Mouse (Mus musculus) kidney, adult 2 months (tissue): ENCODE results near the gene Dupd1.

Source experiments
- CTCF ChIP-seq: fragments of 200-500 bp; conservative IDR thresholded peaks from 2 replicates; pipeline ENCODE4 v1.5.1; 2011; ENCODE audit warnings: low read depth, mild to moderate bottlenecking, control low read depth, low read length, moderate library complexity, mixed read lengths; ENCODE audit not compliant: insufficient read depth, insufficient read length
- POLR2A ChIP-seq: fragments of 200-500 bp; IDR thresholded peaks from one replicate; pipeline ENCODE4 v1.6.1; 2011; ENCODE audit warnings: low read depth, low read length, control low read depth

DNA sequence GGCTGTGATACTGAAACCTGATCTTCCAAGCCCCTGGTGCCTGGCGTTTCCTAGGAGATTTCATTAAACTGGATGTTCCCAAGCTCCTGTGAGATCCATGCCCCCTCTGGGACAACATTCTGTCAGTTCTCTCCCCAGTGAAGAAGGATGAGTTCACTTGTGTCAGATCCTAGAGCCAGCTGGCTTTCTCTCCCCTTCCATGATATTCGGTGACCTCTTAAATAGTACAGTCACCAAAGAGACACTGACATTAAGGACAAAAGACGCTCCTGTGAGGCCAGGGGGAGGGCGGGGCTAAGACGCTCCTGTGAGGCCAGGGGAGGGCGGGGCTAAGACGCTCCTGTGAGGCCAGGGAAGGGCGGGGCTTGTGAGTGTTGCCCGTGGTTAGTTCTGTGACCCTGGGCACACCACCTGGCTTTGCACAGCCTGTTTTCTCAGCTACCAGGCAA is 31.7 kb downstream of the Dupd1 start:
- TF ChIP-seq POLR2A (no peak), CTCF (no peak)
